10 mouse cellular contexts compared by ENCODE assay signal in genomic region chr6:83141636-83142035, GRCm38 (mm10). TPM values are rescaled to one million over a fixed set of nuclear protein-coding genes. Genes with fewer than 3 reads are reported as not detected.
DNase-seq lines count a peak whose midpoint lies in the region; ATAC-seq lines count a peak whose summit lies in the region.
"Had no signal": no experiment of that assay in that cellular context is flagged by ENCODE, and none has a peak within 500 bp of the region (broad histone marks: within the 10 kb centered on the region; RNA-seq: fewer than 3 reads in every experiment).

No protein-coding gene starts in this region.

- ATAC-seq in forebrain, embryonic 14.5 days = no peak
- no peak for ATAC-seq in limb, embryonic 11.5 days (ENCODE audit: insufficient number of reproducible peaks, low FRiP score, low TSS enrichment, low read depth)

- H3K27me3 ChIP-seq in forebrain, embryonic 14.5 days (replicated peaks; ENCODE audit: control insufficient read depth, insufficient read depth, low read length) = 0 out of 2 replicates have a peak, but pooled peaks cover 10% of the 10 kb centered on the region
- no peaks in the 10 kb centered on the region for H3K27me3 ChIP-seq in limb, embryonic 11.5 days (ENCODE audit: control insufficient read depth, insufficient read depth, low read length)

- H3K9ac ChIP-seq in forebrain, embryonic 14.5 days (ENCODE audit: low read length) = peak overlapping the region; percentile 64; the same call in 1 of the 2 replicates
- peak overlapping the region; percentile 70 for H3K9ac ChIP-seq in limb, embryonic 11.5 days (ENCODE audit: low read length)

- DNase-seq in heart, adult 11 months = peak; percentile 94
- no peak for DNase-seq in heart, postnatal 4 days
- peak; percentile 44 for DNase-seq in 3T3-L1 (ENCODE audit: low read depth, low spot score)
- DNase-seq in forebrain, embryonic 14.5 days (ENCODE audit: low spot score) = no peak
- no peak for DNase-seq in limb, embryonic 11.5 days (ENCODE audit: low spot score)
- DNase-seq in cerebellum, adult 9-10 months = no peak
- no peak for DNase-seq in thymus, postnatal 0 days (ENCODE audit: low spot score)
- DNase-seq in yolk sac, embryonic 10.5 days (ENCODE audit: low spot score) = no peak
- DNase-seq: gastrocnemius, postnatal 10 days had no signal

- no peaks in the 10 kb centered on the region for H3K9me3 ChIP-seq in forebrain, embryonic 14.5 days (replicated peaks; ENCODE audit: control insufficient read depth, low read length)
- no peaks in the 10 kb centered on the region for H3K9me3 ChIP-seq in limb, embryonic 11.5 days (ENCODE audit: control insufficient read depth, low read length)

- no peak overlapping the region for H3K4me3 ChIP-seq in forebrain, embryonic 14.5 days (ENCODE audit: low read depth, low read length)
- no peak overlapping the region; the same call in 1 of the 2 replicates for H3K4me3 ChIP-seq in limb, embryonic 11.5 days (ENCODE audit: low read depth, low read length)

- peaks cover 18% of the 10 kb centered on the region for H3K4me1 ChIP-seq in forebrain, embryonic 14.5 days (ENCODE audit: control insufficient read depth, insufficient read depth, low read length)
- peaks cover 34% of the 10 kb centered on the region for H3K4me1 ChIP-seq in limb, embryonic 11.5 days (ENCODE audit: control insufficient read depth, insufficient read depth, low read length)

- 24% methylated on average over 4 of the region's 4 CpGs for WGBS in forebrain, embryonic 14.5 days
- 41% methylated on average over 4 of the region's 4 CpGs for WGBS in limb, embryonic 11.5 days

- no peaks in the 10 kb centered on the region for H3K36me3 ChIP-seq in forebrain, embryonic 14.5 days (ENCODE audit: control insufficient read depth, insufficient read depth, low read length)
- H3K36me3 ChIP-seq in limb, embryonic 11.5 days (ENCODE audit: control insufficient read depth, insufficient read depth, low read length) = no peaks in the 10 kb centered on the region

- no peak overlapping the region for H3K27ac ChIP-seq in forebrain, embryonic 14.5 days (ENCODE audit: low read depth, low read length)
- H3K27ac ChIP-seq in limb, embryonic 11.5 days (replicated peaks; ENCODE audit: low read depth, low read length) = no peak overlapping the region
- H3K27ac ChIP-seq: macrophage had no signal

- peak overlapping the region; percentile 61; the same call in 1 of the 2 replicates for H3K4me2 ChIP-seq in forebrain, embryonic 14.5 days (ENCODE audit: low read length)
- H3K4me2 ChIP-seq in limb, embryonic 11.5 days (ENCODE audit: low read depth, severe bottlenecking) = peak overlapping the region; percentile 72

RNA-seq across cellular contexts. Expression of gene Rtkn, which starts 6.4 kb away (rescaled TPM):
- total RNA-seq in heart, postnatal 4 days (2021) = 10 to 100 TPM; 11.7 to 13.1 TPM
- polyA plus RNA-seq in forebrain, embryonic 14.5 days (2014; fragmentation: Nextera tagmentation; extraction: Ambion mirVana) = 4.7 and 4.8 TPM in 2 replicates
- polyA plus RNA-seq in limb, embryonic 11.5 days (2014; fragmentation: Nextera tagmentation; extraction: Ambion mirVana) = 29.2 and 30.5 TPM in 2 replicates
- polyA plus RNA-seq in thymus, postnatal 0 days (2015; fragmentation: Nextera tagmentation; extraction: Ambion mirVana) = 29.1 and 30.9 TPM in 2 replicates

RNA-seq across cellular contexts. Expression of gene Wdr54, which starts 14.6 kb away (rescaled TPM):
- 1 to 10 TPM; 1.6 to 1.8 TPM for total RNA-seq in heart, postnatal 4 days (2021)
- polyA plus RNA-seq in forebrain, embryonic 14.5 days (2014; fragmentation: Nextera tagmentation; extraction: Ambion mirVana) = 20.6 and 23.9 TPM in 2 replicates
- 11.5 and 13.7 TPM in 2 replicates for polyA plus RNA-seq in limb, embryonic 11.5 days (2014; fragmentation: Nextera tagmentation; extraction: Ambion mirVana)
- 0.67 and 0.95 TPM in 2 replicates for polyA plus RNA-seq in thymus, postnatal 0 days (2015; fragmentation: Nextera tagmentation; extraction: Ambion mirVana)

RNA-seq across cellular contexts. Expression of gene 1700003E16Rik, which starts 14.6 kb away (rescaled TPM):
- under 1 TPM in 1 of 2 experiments, not detected in 1; 0.14 TPM for total RNA-seq in heart, postnatal 4 days (2021)
- polyA plus RNA-seq in forebrain, embryonic 14.5 days (2014; fragmentation: Nextera tagmentation; extraction: Ambion mirVana) = 5.8 and 7.5 TPM in 2 replicates
- polyA plus RNA-seq in limb, embryonic 11.5 days (2014; fragmentation: Nextera tagmentation; extraction: Ambion mirVana) = 0.58 and 1.1 TPM in 2 replicates
- polyA plus RNA-seq in thymus, postnatal 0 days (2015; fragmentation: Nextera tagmentation; extraction: Ambion mirVana) = 0.21 and 0.44 TPM in 2 replicates

RNA-seq across cellular contexts. Expression of gene Ino80b, which starts 16.4 kb away (rescaled TPM):
- 10 to 100 TPM; 14.9 to 17.4 TPM for total RNA-seq in heart, postnatal 4 days (2021)
- 15.6 and 17.5 TPM in 2 replicates for polyA plus RNA-seq in forebrain, embryonic 14.5 days (2014; fragmentation: Nextera tagmentation; extraction: Ambion mirVana)
- polyA plus RNA-seq in limb, embryonic 11.5 days (2014; fragmentation: Nextera tagmentation; extraction: Ambion mirVana) = 20.8 and 21.7 TPM in 2 replicates
- 17.7 and 17.9 TPM in 2 replicates for polyA plus RNA-seq in thymus, postnatal 0 days (2015; fragmentation: Nextera tagmentation; extraction: Ambion mirVana)

RNA-seq across cellular contexts. Expression of gene Wbp1, which starts 20.3 kb away (rescaled TPM):
- 10 to 100 TPM; 80.4 to 86.8 TPM for total RNA-seq in heart, postnatal 4 days (2021)
- 197 and 214 TPM in 2 replicates for polyA plus RNA-seq in forebrain, embryonic 14.5 days (2014; fragmentation: Nextera tagmentation; extraction: Ambion mirVana)
- 153 and 182 TPM in 2 replicates for polyA plus RNA-seq in limb, embryonic 11.5 days (2014; fragmentation: Nextera tagmentation; extraction: Ambion mirVana)
- polyA plus RNA-seq in thymus, postnatal 0 days (2015; fragmentation: Nextera tagmentation; extraction: Ambion mirVana) = 69.7 and 71.1 TPM in 2 replicates

Comparison
In these comparisons a context has a peak if more than half of its experiments do, and no peak if none do; other contexts are left out.
1. DNase-seq: peak in heart, adult 11 months (single experiment) and 3T3-L1 (single experiment); none in heart, postnatal 4 days (single experiment), forebrain, embryonic 14.5 days (single experiment), limb, embryonic 11.5 days (single experiment), cerebellum, adult 9-10 months (single experiment), thymus, postnatal 0 days (single experiment) and yolk sac, embryonic 10.5 days (single experiment).